Mouse (Mus musculus): ENCODE results near the gene Mip.
A peak's percentile ranks its signal among the peaks of the same experiment; 100 is the strongest.
"Not testable (repeated sequence)": the region's sequence is repeated elsewhere in the genome, so short reads cannot be mapped to it uniquely, and the experiment has no call there.

Gene Mip

DNA sequence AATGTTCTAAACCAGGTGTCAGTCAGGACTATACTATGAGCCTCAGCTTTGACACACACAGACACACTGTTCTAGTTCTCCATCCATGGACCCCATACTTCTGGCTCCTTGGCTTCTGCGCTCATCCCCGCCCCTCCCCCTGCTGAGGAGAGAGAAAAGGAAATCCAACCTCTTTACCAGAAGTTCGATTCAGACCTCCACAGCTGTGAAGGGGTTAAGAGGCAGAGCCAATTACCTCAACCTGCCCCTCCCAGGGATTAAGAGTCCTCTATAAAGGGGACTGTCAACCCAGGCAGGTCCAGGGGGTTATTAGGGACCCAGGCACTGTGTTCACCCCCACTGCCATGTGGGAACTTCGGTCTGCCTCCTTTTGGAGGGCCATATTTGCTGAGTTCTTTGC lies at the start of gene Mip:
Gene Mip (plus strand): TSS at position 301 of the 400 bp plus-strand sequence.
- DNase-seq (ENCODE audit: low spot score in 2 of 2), result no peak

DNA sequence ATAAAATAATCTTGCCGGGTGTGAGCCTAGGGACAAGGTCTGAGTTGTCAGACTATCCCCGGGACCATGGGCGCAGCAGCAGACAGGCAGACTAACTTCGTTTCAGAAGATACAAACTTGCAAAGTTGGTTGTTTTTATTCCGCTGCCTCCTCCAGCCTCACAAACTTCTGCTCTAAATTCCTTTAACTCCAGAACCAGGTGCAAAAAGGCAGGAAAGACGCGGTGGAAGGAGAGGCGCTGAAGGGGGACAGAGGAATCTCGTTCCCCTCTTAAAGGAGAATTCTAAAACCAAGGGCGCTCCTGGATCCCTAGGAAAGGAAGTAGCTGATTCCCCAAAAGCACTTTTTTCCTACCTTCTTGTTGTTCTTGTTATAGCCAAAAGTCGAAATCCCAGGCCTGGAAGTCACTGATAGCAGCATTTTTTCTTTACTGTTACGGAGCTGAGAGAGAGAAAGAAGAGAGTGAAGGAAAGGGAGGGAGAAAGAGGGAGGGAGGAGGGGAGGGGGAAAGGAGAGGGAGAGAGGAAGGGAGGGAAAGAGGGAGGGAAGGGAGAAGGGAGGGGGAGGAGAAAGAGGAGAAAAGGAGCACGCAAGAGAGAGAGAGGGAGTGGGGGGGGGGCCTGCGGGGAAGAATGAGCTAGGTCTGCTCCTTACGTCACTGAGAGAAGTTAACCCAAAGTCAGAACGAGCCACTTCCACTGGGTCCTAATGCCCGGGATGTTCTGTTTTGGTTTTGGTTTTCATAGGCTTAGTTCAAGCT lies 49.5 kb upstream of the Mip start:
- DNase-seq (ENCODE audit: low spot score in 2 of 2), result peak in 1 of 2 experiments; percentile 46

DNA sequence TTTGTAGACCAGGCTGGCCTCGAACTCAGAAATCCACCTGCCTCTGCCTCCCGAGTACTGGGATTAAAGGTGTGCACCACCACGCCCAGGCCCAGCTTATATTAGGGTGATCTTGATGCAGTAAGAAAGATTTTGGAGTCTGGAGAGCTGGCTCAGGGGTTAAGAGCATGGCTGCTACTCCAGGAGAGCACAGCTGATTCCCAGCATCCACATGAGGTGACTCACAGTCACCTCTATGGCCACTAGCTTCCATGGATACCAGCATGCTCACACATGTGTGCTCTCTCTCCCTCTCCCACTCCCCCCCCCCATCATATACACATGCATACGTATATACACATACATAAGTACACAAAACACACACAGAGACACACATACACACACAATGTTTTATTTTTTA lies 48.3 kb upstream of the Mip start:
- DNase-seq (ENCODE audit: low spot score in 2 of 2), result no peak

DNA sequence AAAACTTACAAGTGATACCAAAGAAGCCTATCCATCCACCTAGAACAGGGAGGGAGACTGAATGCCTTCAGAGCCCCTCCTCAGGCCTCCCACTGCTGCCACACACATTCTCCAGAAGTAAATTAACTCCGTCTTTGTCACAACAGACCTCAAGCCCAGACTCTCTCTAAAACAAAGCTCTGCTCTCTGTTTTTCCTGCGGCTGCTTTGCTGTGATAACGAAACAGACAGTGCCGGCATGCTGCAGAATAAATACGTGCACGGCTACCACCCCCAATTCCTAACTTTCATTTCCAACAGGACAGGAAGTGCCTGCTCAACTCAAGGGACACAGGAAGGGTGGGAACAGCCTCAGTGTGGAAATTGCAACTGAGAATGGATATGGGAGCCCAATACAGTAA lies 45.6 kb upstream of the Mip start, which contains the start of gene Rbms2:
Gene Rbms2 (minus strand): TSS at position 309 of the 400 bp plus-strand sequence.
- DNase-seq (ENCODE audit: low spot score in 2 of 2), result no peak

DNA sequence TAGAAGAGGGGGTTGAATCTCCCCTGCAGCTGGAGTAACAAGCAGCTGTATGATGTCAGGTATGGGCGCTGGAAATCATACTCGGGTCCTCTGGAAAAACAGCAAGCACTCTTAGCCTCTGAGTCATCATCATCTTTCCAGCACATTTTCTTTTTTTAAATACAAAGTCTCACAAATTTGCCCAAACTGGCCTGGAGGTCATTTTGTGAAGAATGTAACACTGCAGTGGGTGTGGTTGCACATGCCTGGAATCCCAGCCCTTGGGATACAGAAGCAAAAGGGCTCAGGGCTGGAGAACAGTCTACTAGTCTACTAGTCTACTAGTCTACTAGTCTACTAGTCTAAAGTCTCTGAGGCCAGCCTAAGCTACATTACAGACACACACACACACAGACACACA lies 41.3 kb upstream of the Mip start:
- DNase-seq (ENCODE audit: low spot score in 2 of 2), result no peak

DNA sequence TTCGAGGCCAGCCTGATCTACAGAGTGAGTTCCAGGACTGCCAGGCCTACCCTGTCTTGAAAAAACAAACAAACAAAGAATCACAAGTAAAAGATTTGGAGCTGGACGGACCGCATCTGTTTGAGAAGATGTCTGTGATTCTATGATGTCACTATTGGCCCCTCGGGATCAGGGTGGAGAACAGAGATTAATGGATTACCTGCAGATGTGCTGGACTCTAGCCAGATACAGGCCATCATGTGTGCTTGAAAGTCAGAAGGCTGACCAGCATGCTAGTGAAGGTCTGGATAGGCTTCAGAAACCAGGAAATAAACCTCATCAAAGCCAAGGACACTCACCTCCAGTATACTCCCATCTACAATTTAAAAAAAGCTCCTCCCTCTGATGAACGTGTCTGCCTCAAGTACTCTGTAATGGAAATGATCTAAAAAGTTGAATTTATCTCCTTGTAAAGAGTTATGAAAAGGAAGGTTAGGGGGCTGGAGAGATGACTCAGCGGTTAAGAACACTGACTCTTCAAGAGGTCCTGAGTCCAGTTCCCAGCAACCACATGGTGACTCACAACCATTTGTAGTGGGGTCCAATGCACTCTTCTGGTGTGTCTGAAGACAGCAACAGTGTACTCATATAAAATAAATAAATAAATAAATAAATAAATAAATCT lies 40.2 kb upstream of the Mip start:
- DNase-seq (ENCODE audit: low spot score in 2 of 2), result no peak

DNA sequence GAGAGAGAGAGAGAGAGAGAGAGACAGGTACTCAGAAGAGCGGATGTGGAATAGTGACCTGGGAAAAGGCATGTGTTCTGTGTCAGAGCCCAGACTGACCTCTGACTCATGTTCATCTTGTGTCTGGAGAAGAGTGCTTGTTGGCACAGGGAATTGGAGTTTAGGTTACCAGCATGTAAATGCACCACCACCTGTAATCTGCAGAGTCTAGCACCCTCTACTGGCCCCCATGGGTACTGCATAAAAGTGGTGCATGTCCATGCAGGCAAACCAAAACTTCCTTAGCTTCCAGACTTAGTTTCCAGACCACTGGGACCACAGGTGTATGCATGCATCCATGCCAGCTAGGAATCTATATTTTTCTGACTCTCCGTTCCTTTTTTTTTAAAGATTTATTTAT lies 39.7 kb upstream of the Mip start:
- peak in 1 of 2 experiments; percentile 78 for DNase-seq (ENCODE audit: low spot score in 2 of 2)

DNA sequence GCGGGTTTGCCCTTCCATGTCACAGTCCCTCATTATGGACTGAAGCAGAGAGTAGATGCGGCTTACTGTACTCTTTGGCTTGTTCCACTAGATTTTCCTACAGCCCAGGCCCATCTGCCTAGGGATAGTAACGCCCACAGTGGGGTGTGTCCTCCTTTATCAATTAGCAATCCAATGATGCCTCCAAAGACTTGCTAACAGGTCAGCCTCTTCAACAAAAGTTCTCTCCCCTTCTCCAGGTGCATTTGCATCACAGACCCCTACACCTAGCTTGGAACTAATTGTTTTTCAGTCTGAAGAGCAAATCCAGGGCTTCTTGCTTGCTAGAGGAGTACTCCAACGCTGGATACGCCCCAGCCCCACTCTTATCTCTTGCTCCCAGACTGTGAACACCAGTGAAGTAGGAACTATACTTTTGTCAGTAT lies 38.4 kb upstream of the Mip start:
- DNase-seq (ENCODE audit: low spot score in 2 of 2), result no peak

DNA sequence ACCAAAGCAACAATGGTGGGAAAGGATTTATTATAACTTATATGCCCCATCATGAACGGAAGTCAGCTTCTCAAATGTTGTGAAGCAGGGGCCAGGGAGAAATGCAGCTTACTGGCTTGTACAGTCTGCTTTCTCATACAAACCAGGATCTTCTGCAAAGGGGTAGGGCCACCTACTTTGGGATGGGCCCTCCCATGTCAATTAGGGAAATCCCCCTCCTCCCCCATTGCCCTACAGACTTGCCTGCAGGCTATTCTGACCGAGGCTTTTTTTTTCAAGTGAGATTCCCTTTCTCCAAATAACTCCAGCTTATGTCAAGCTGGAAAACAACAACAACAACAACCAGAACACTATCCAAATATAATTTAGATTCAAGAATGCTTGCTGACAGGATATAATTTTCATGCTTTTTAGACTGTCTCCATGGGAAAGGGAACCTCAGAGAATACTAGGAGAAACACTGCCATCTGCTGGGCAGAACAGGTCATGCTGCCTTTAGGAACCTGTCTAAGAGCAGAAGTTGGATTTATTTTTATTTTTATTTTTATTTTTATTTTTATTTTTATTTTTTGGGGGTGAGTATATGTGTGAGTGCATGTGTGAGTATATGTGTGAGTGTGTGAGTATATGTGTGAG lies 37.3 kb upstream of the Mip start:
- peak in 1 of 2 experiments; percentile 85 for DNase-seq (ENCODE audit: low spot score in 2 of 2)

DNA sequence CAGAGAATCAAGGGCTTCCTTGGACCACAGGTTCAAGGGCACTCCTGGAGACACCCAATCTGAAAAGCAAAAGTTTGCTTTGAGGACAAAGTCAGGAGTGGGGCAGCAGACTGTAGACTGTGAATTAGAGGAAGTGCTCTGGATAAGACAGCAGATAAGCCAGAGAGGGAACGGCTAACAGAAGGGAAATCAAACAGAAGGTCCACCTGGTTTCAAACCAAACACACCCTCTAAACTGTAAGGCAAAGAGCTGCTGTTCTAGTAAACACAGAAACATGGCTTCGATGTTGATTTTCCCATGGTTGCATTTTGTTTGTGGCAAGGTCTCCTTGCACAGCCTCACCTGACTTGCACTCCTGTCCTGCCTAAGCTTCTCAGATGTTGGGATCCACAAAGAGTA lies 34.2 kb upstream of the Mip start:
- no peak for DNase-seq (ENCODE audit: low spot score in 2 of 2)

DNA sequence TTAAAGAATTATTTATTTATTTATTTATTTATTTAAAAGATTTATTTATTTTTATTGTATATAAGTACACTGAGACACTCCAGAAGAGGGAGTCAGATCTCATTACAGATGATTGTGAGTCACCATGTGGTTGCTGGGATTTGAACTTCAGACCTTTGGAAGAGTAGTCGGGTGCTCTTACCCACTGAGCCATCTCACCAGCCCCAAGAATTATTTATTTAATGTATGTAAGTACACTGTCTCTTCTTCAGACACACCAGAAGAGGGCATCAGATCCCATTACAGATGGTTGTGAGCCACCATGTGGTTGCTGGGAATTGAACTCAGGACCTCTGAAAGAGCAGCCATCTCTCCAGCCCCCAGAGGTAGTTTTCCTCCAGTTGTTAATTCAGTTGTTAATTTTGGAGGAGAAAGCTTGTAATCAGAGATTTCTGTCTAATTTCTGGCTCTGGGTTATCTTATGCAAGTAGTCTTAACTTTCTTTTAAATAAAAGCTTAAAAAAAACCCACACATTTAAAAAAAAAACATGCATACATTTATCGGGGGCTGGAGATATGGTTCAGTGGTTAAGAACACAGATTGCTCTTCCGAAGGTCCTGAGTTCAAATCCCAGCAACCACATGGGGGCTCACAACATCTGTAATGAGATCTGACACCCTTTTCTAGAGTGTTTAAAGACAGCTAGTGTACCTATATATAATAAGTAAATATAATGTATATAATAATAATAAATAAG lies 33.4 kb upstream of the Mip start:
- not testable (repeated sequence) for DNase-seq (ENCODE audit: low spot score in 2 of 2)

DNA sequence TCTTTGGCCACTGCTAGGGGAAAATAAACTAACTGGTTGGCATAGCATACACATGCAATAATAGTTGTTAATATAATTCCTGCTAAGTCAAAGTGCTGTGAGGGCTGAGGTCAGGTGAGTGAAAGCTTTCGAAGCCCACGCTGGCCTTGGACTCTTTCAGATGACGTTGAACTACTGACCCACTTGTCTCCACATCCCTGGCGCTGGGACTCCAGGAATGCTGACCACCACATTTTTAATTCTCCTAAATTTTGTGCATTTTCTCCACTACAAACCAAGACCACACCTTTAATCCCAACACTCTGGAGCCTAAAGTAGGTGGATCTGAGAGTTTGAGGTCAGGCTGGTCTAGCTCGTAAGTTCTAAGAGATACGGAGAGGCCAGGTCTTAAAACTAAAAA lies 32.5 kb upstream of the Mip start:
- no peak for DNase-seq (ENCODE audit: low spot score in 2 of 2)

DNA sequence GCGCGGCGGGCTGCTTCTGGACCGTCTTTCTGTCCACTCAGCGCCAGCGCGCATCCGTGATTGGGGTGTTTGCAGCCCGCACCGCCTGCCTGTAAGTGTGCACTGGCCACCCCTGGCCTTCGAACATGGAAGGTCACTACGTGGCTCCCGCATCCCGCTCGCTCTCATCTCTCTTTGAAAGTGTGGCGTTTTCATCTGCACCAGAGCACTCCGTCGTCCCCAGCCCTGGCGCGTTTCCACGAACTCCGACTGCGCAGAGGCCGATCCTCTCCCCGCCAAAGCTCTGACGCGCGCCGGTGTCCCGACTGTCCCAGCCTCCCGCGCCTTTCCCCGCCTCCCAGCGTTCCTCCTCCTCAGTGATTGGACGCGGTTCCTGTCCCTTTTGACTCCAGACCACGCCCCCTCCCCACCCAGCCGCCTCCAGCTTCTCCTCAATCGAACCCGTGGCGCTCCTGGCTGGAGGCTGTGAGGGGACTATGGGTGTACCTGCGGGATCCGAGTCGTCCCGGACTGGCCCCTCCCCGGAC lies 31.6 kb upstream of the Mip start, which contains the start of gene Gls2:
Gene Gls2 (plus strand): TSS at position 434 of the 527 bp plus-strand sequence.
- DNase-seq (ENCODE audit: low spot score in 2 of 2), result peak; percentile 92 to 98

DNA sequence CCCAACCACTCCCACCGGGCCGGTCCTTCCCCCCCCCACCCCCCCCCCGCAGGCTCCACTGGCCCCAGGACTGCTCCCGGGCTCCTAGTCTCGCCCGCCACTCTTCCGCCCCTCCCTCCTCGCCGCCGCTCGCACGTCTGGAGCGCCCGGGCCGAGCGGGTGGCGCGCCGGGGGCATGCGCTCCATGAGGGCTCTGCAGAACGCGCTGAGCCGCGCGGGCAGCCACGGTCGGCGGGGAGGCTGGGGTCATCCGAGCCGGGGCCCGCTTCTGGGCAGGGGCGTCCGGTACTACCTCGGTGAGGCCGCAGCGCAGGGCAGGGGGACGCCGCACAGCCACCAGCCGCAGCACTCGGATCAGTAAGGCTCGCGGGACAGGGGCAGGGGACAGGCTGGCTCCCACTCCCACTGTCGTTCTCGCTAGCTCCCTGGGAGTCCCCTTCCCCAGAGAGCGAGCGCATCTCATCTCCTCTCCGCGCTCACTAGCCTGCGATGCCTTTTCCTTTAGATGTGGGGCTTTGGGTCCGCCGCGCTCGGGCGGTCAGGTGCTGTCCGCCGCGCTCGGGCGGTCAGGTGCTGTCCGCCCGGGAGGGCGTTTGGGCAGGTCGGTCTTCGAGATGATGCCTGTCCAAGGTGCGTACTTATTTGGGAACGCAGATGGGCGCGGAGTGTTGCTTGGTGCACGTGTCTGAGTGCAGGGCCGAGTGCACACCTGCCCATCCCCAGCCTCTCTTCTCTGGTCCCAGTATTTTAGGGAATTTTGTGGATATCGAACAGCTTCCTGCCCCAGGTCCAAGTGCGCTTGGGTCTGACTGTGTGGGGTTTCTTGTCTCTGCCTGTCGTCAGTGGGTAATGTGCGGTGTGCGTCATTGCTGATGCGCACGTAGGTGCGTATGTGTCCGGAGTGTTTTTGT lies 30.8 kb upstream of the Mip start:
- DNase-seq (ENCODE audit: low spot score in 2 of 2), result peak in 1 of 2 experiments; percentile 63

DNA sequence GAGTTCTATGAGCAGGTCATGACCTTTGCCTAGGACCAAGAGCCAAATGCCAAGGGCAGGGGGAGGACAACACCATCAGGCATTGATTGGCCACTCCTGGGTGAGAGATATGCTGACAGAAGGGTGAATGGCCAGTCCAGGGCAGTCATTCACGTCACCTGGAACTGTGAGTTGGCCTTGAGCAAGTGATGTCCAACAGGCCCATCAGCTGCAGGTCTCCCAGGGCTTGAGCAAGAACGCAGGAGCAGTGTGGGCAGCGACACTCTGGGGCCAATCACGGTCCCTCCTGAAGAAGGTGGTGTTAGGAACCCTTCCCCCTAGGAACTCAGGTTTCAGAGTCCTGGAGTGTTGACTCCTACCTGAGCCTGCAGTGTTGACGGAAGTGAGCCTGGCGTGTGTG lies 23.8 kb upstream of the Mip start:
- DNase-seq (ENCODE audit: low spot score in 2 of 2), result no peak

DNA sequence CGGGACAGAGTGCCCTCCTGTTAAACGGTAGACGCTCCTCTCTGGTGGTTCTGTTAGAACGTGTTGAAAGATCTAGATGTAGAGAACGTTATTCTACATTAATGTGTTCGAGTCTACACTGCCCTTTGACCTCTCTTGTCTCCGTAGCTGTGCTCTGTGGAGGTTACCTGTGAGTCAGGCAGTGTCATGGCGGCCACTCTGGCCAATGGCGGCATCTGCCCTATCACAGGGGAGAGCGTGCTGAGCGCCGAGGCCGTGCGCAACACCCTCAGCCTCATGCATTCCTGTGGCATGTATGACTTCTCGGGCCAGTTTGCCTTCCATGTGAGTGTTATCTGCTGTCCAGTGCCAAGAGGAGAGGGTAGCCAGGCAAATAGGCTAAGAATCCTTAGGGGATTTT lies 20.7 kb upstream of the Mip start:
- no peak for DNase-seq (ENCODE audit: low spot score in 2 of 2)

DNA sequence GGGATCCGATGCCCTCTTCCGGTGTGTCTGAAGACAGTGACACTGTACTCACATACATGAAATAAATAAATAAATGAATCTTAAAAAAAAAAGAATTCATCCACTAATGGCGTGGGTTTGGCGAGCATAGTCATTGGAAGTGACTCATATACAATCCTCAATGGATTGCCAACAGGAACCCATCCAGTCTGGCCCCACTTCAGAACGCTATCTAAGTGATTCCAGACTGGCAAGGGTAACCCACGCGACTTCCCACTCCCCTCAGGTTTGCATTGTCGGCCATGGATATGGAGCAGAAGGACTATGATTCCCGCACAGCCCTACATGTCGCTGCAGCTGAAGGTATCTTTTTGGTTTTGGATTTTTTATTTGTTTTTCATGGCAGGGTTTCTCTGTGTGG lies 17.3 kb upstream of the Mip start:
- DNase-seq (ENCODE audit: low spot score in 2 of 2), result peak in 1 of 2 experiments; percentile 20

DNA sequence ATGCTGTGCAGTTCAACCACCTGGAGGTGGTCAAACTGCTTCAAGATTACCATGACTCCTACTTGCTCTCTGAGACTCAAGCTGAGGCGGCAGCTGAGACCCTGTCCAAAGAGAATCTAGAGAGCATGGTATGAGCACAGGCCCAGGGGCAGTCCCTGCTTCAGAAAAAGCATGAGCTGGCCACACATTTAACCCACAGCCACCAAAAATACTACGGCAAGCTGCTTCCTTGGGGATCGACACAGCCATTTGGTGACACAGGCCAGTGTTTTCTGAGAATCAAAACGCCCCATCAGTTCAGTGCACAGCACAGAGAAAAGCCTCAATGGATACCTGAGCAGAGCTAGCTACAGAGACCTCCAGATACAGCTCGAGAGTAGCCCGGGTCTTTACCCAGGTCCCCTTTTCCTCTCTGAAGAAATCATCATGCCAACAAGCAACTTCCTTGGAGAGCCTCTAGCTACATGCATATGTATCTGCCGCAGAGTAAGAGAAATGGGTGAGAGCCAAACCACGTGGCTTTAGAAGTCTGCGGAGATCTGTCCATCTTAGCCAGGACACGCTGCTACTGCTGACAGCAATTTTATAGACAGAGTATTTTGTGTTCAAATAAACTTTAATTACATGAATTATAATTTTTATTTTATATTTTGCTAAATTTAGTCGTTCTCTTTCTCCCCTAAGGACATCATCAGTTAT lies 16.2 kb upstream of the Mip start:
- DNase-seq (ENCODE audit: low spot score in 2 of 2), result no peak

DNA sequence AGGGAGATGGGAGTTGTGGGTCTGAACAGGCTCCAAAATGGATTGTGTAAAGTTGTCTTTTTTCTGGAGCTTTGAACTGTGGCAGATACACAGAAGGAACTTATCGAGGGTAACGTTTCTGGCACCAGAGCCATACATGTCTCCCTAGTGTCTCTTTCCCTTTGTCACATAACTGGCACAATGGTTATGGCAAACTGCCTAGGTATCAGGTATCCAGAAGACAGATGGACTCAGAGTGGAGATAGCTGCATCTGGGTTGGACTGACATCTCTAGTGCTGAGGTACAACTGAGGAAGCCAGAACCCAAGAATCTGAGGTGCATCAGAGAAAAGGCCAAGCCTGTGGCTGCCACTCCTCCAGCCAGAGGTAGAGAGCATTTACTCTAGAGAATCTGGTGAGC lies 15.5 kb upstream of the Mip start:
- DNase-seq (ENCODE audit: low spot score in 2 of 2), result no peak

DNA sequence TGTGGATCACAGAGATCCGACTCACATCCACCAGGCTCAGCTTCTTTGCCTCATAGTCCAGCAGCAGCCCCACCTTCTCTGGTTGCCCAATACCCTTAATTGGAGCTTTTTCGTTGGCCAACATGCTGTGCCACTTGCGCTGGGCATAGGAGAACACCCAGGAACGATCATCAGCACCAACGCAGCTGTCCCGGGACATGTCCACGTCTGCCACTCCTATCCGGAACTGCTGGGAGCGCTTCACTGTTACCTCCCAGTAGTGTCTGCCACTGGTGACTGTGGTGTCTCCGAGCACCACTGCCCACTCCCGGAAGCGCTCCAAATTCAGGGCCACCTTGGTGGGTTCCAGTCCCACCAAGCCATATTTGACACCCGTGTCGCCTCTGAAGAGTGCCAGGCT lies 14.7 kb upstream of the Mip start:
- no peak for DNase-seq (ENCODE audit: low spot score in 2 of 2)

All from left cerebral cortex, adult 9 months (tissue).